In the genomic region with DNA sequence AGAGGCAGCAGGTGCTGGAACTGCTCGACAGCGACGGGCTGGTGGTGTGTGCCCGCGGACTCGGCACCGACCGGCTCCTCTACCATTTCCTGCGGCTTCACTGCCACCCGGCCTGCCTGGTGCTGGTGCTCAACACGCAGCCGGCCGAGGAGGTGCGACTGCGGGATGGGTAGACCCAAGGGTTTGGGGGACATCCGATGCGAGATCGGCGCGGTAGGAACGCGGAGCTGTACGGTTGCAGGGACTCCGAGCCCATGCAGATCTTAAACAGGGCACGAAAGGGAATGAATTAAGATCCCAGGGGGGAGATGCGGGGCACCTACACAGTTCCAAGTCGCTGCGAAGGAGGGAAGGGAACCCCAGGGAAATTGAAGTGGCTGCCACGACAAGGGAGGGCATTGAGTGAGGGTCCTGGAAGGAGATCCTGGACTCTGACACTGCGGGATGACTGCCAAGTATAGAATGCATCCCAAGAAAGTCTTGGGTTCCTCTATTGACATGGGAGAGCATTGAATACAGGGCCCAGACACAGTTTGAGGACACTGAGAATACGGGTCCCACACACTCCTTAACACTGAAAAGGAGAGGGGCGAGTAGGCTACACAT, we compare ENCODE assay signal across 8 mouse cellular contexts. TPM values are rescaled to one million over a fixed set of nuclear protein-coding genes. Genes with fewer than 3 reads are reported as not detected.
A peak's percentile ranks its signal among the peaks of the same experiment; 100 is the strongest.
DNase-seq lines count a peak whose midpoint lies in the region; ATAC-seq lines count a peak whose summit lies in the region.

No protein-coding gene starts in this region.

- DNase-seq in layer of hippocampus, adult 11-12 months (ENCODE audit: low spot score) = peak; percentile 31
- no peak for DNase-seq in layer of hippocampus, adult 9-10 months (ENCODE audit: low spot score)
- DNase-seq in adipocyte (ENCODE audit: low spot score) = peak; percentile 42
- no peak for DNase-seq in midbrain, embryonic 14.5 days
- DNase-seq in adrenal gland, postnatal 36 days = no peak
- no peak for DNase-seq in adrenal gland, adult 18-20 months (ENCODE audit: low spot score in 2 of 2)
- no peak for DNase-seq in gastrocnemius, postnatal 36 days

- peak overlapping the region; percentile 70 for H3K4me2 ChIP-seq in hindbrain, embryonic 12.5 days (replicated peaks)
- peak overlapping the region; percentile 64 for H3K4me2 ChIP-seq in midbrain, embryonic 14.5 days (ENCODE audit: low read length)

- peak; percentile 85 for ATAC-seq in hindbrain, embryonic 12.5 days (ENCODE audit: low FRiP score)
- peak; percentile 15 for ATAC-seq in midbrain, embryonic 14.5 days (ENCODE audit: low FRiP score, low TSS enrichment)

- peaks cover 7% of the 10 kb centered on the region for H3K4me1 ChIP-seq in hindbrain, embryonic 12.5 days
- peaks cover 7% of the 10 kb centered on the region for H3K4me1 ChIP-seq in midbrain, embryonic 14.5 days (ENCODE audit: control insufficient read depth, insufficient read depth, low read length)

- H3K9ac ChIP-seq in hindbrain, embryonic 12.5 days = peak overlapping the region; percentile 89
- peak overlapping the region; percentile 90 for H3K9ac ChIP-seq in midbrain, embryonic 14.5 days (replicated peaks; ENCODE audit: low read length)

- WGBS in hindbrain, embryonic 12.5 days = under 1% methylated on average over 32 of the region's 32 CpGs
- WGBS in midbrain, embryonic 14.5 days = under 1% methylated on average over 32 of the region's 32 CpGs

- H3K9me3 ChIP-seq in hindbrain, embryonic 12.5 days (replicated peaks) = no peaks in the 10 kb centered on the region
- no peaks in the 10 kb centered on the region for H3K9me3 ChIP-seq in midbrain, embryonic 14.5 days (ENCODE audit: control insufficient read depth, low read length)

- no peaks in the 10 kb centered on the region for H3K27me3 ChIP-seq in hindbrain, embryonic 12.5 days
- no peaks in the 10 kb centered on the region for H3K27me3 ChIP-seq in midbrain, embryonic 14.5 days (ENCODE audit: control insufficient read depth, insufficient read depth, low read length)

- peak overlapping the region; percentile 90 for H3K27ac ChIP-seq in hindbrain, embryonic 12.5 days
- H3K27ac ChIP-seq in midbrain, embryonic 14.5 days (replicated peaks; ENCODE audit: low read depth, low read length) = peak overlapping the region; percentile 91

- H3K36me3 ChIP-seq in hindbrain, embryonic 12.5 days = peaks cover 24% of the 10 kb centered on the region
- H3K36me3 ChIP-seq in midbrain, embryonic 14.5 days (ENCODE audit: control insufficient read depth, insufficient read depth, low read length) = peaks cover 16% of the 10 kb centered on the region

- H3K4me3 ChIP-seq in hindbrain, embryonic 12.5 days = peak overlapping the region; percentile 75
- peak overlapping the region; percentile 71 for H3K4me3 ChIP-seq in midbrain, embryonic 14.5 days (replicated peaks; ENCODE audit: low read depth, low read length)

- intact Hi-C loops in gastrocnemius, postnatal 36 days (cut with DNase I) = loop anchor here (10.0 kb wide), 3 partner anchors 85 to 625 kb away; a partner anchor contains a TSS

RNA-seq across cellular contexts. Expression of a gene that starts 0.6 kb away (rescaled TPM):
- 17.3 and 18.1 TPM in 2 replicates for polyA plus RNA-seq in hindbrain, embryonic 12.5 days (2016; fragmentation: Nextera tagmentation; extraction: Ambion mirVana)
- polyA plus RNA-seq in midbrain, embryonic 14.5 days (2014; fragmentation: Nextera tagmentation; extraction: Ambion mirVana) = 14.5 and 18.6 TPM in 2 replicates
- 10 to 100 TPM; 15.1 to 16.3 TPM for total RNA-seq in adrenal gland, postnatal 36 days (2021)
- total RNA-seq in adrenal gland, adult 18-20 months (2021) = 10 to 100 TPM; 13.5 to 13.9 TPM
- 1 to 10 TPM; 4.0 to 6.0 TPM for total RNA-seq in gastrocnemius, postnatal 36 days (2021)

Comparison
In these comparisons a context has a peak if more than half of its experiments do, and no peak if none do; other contexts are left out.
1. DNase-seq: peak in layer of hippocampus, adult 11-12 months (single experiment) and adipocyte (single experiment); none in layer of hippocampus, adult 9-10 months (single experiment), midbrain, embryonic 14.5 days (single experiment), adrenal gland, postnatal 36 days (0 of 2), adrenal gland, adult 18-20 months (0 of 2) and gastrocnemius, postnatal 36 days (0 of 2).